Mouse (Mus musculus): ENCODE measurements around the gene Dgkb. TPM values are rescaled to one million over a fixed set of nuclear protein-coding genes. Genes with fewer than 3 reads are reported as not detected.

The Dgkb gene
- polyA plus RNA-seq, 1 experiment from 2014 or later, result 0.25 TPM

GRCm38 (mm10) chr12:38435364-38436130, 618.0 kb downstream of the Dgkb start:
- no peak overlapping the region for H3K4me3 ChIP-seq
- DNase-seq (ENCODE audit: low spot score), result no peak
- H3K36me3 ChIP-seq, result no peaks in the 10 kb centered on the region
- H3K4me1 ChIP-seq (replicated peaks), result peaks cover 5% of the 10 kb centered on the region; the same call in 1 of the 2 replicates
- no peaks in the 10 kb centered on the region for H3K9me3 ChIP-seq
- no peak overlapping the region for H3K27ac ChIP-seq
- no peaks in the 10 kb centered on the region for H3K27me3 ChIP-seq (ENCODE audit: insufficient read depth, poor library complexity, severe bottlenecking)
- WGBS, result 32% methylated on average over 10 of the region's 10 CpGs

GRCm38 (mm10) chr12:38436131-38436436, 618.6 kb downstream of the Dgkb start:
- no peaks in the 10 kb centered on the region for H3K9me3 ChIP-seq
- no peak for DNase-seq (ENCODE audit: low spot score)
- peaks cover 5% of the 10 kb centered on the region; the same call in 1 of the 2 replicates for H3K4me1 ChIP-seq (replicated peaks)
- H3K27ac ChIP-seq, result no peak overlapping the region
- H3K27me3 ChIP-seq (ENCODE audit: insufficient read depth, poor library complexity, severe bottlenecking), result no peaks in the 10 kb centered on the region
- H3K36me3 ChIP-seq, result no peaks in the 10 kb centered on the region
- 30% methylated on average over 1 of the region's 1 CpGs for WGBS
- H3K4me3 ChIP-seq, result no peak overlapping the region

- Histone ChIP-seq H3K27me3 (ENCODE audit: insufficient read depth, poor library complexity, severe bottlenecking) (no peaks in the 10 kb centered on the region), H3K36me3 (no peaks in the 10 kb centered on the region), H3K27ac (no peak overlapping the region), H3K4me1 (replicated peaks) (no peaks in the 10 kb centered on the region), H3K4me3 (no peak overlapping the region), H3K9me3 (no peaks in the 10 kb centered on the region)
- no peak for DNase-seq (ENCODE audit: low spot score)
- WGBS, result 72% methylated on average over 7 of the region's 7 CpGs
Observed at GRCm38 (mm10) chr12:38450323-38451087, 633.0 kb downstream of the Dgkb start.

GRCm38 (mm10) chr12:38451677-38452076, 634.2 kb downstream of the Dgkb start:
- Histone ChIP-seq H3K9me3 (no peaks in the 10 kb centered on the region), H3K4me1 (replicated peaks) (no peaks in the 10 kb centered on the region), H3K27ac (no peak overlapping the region), H3K36me3 (no peaks in the 10 kb centered on the region), H3K27me3 (ENCODE audit: insufficient read depth, poor library complexity, severe bottlenecking) (no peaks in the 10 kb centered on the region), H3K4me3 (no peak overlapping the region)
- 82% methylated on average over 3 of the region's 3 CpGs for WGBS
- DNase-seq (ENCODE audit: low spot score), result no peak

GRCm38 (mm10) chr12:38468191-38468590, 650.7 kb downstream of the Dgkb start:
- Histone ChIP-seq H3K4me3 (no peak overlapping the region), H3K9me3 (no peaks in the 10 kb centered on the region), H3K27me3 (ENCODE audit: insufficient read depth, poor library complexity, severe bottlenecking) (no peaks in the 10 kb centered on the region), H3K27ac (no peak overlapping the region), H3K4me1 (replicated peaks) (no peaks in the 10 kb centered on the region), H3K36me3 (no peaks in the 10 kb centered on the region)
- DNase-seq (ENCODE audit: low spot score), result no peak

- no peak overlapping the region for H3K27ac ChIP-seq
- H3K4me1 ChIP-seq (replicated peaks), result no peaks in the 10 kb centered on the region
- DNase-seq (ENCODE audit: low spot score), result no peak
- H3K4me3 ChIP-seq, result no peak overlapping the region
- H3K9me3 ChIP-seq, result no peaks in the 10 kb centered on the region
- no peaks in the 10 kb centered on the region for H3K27me3 ChIP-seq (ENCODE audit: insufficient read depth, poor library complexity, severe bottlenecking)
- H3K36me3 ChIP-seq, result no peaks in the 10 kb centered on the region
Observed at GRCm38 (mm10) chr12:38468605-38469004, 651.1 kb downstream of the Dgkb start.

- no peak for DNase-seq (ENCODE audit: low spot score)
Observed at GRCm38 (mm10) chr12:38497229-38497628, 679.7 kb downstream of the Dgkb start.

GRCm38 (mm10) chr12:38500931-38501330, 683.4 kb downstream of the Dgkb start:
- Histone ChIP-seq H3K9me3 (no peaks in the 10 kb centered on the region), H3K4me3 (no peak overlapping the region), H3K27ac (no peak overlapping the region), H3K4me1 (replicated peaks) (no peaks in the 10 kb centered on the region), H3K36me3 (no peaks in the 10 kb centered on the region), H3K27me3 (ENCODE audit: insufficient read depth, poor library complexity, severe bottlenecking) (no peaks in the 10 kb centered on the region)
- 59% methylated on average over 3 of the region's 3 CpGs for WGBS
- DNase-seq (ENCODE audit: low spot score), result no peak

More at GRCm38 (mm10) chr12:38497229-38497628, 679.7 kb downstream of the Dgkb start:
- Histone ChIP-seq H3K4me3 (no peak overlapping the region), H3K4me1 (replicated peaks) (no peaks in the 10 kb centered on the region), H3K36me3 (no peaks in the 10 kb centered on the region), H3K27me3 (ENCODE audit: insufficient read depth, poor library complexity, severe bottlenecking) (no peaks in the 10 kb centered on the region), H3K27ac (no peak overlapping the region), H3K9me3 (no peaks in the 10 kb centered on the region)
- 62% methylated on average over 2 of the region's 2 CpGs for WGBS

- no peaks in the 10 kb centered on the region for H3K27me3 ChIP-seq (ENCODE audit: insufficient read depth, poor library complexity, severe bottlenecking)
- no peaks in the 10 kb centered on the region for H3K4me1 ChIP-seq (replicated peaks)
- H3K9me3 ChIP-seq, result no peaks in the 10 kb centered on the region
- H3K27ac ChIP-seq, result no peak overlapping the region
- DNase-seq (ENCODE audit: low spot score), result no peak
- WGBS, result 50% methylated on average over 1 of the region's 1 CpGs
- no peaks in the 10 kb centered on the region for H3K36me3 ChIP-seq
- no peak overlapping the region for H3K4me3 ChIP-seq
Observed at GRCm38 (mm10) chr12:38508195-38508594, 690.7 kb downstream of the Dgkb start.

- no peak for DNase-seq (ENCODE audit: low spot score)
- Histone ChIP-seq H3K4me1 (replicated peaks) (no peaks in the 10 kb centered on the region), H3K36me3 (no peaks in the 10 kb centered on the region), H3K27me3 (ENCODE audit: insufficient read depth, poor library complexity, severe bottlenecking) (no peaks in the 10 kb centered on the region), H3K9me3 (no peaks in the 10 kb centered on the region), H3K27ac (no peak overlapping the region), H3K4me3 (no peak overlapping the region)
- 80% methylated on average over 4 of the region's 4 CpGs for WGBS
Observed at GRCm38 (mm10) chr12:38545431-38545830, 727.9 kb downstream of the Dgkb start.

- Histone ChIP-seq H3K27me3 (ENCODE audit: insufficient read depth, poor library complexity, severe bottlenecking) (no peaks in the 10 kb centered on the region), H3K27ac (no peak overlapping the region), H3K36me3 (no peaks in the 10 kb centered on the region), H3K4me3 (no peak overlapping the region), H3K9me3 (no peaks in the 10 kb centered on the region), H3K4me1 (replicated peaks) (no peaks in the 10 kb centered on the region; the same call in 1 of the 2 replicates)
- DNase-seq (ENCODE audit: low spot score), result no peak
- WGBS, result 85% methylated on average over 6 of the region's 6 CpGs
Observed at GRCm38 (mm10) chr12:38577141-38577540, 759.6 kb downstream of the Dgkb start.

GRCm38 (mm10) chr12:38579191-38579817, 761.8 kb downstream of the Dgkb start:
- no peaks in the 10 kb centered on the region for H3K27me3 ChIP-seq (ENCODE audit: insufficient read depth, poor library complexity, severe bottlenecking)
- no peaks in the 10 kb centered on the region for H3K9me3 ChIP-seq
- H3K4me1 ChIP-seq (replicated peaks), result no peaks in the 10 kb centered on the region; the same call in 1 of the 2 replicates
- no peak for DNase-seq (ENCODE audit: low spot score)
- H3K4me3 ChIP-seq, result no peak overlapping the region
- H3K27ac ChIP-seq, result no peak overlapping the region
- no peaks in the 10 kb centered on the region for H3K36me3 ChIP-seq
- 50% methylated on average over 5 of the region's 5 CpGs for WGBS

- DNase-seq (ENCODE audit: low spot score), result no peak
- WGBS, result 82% methylated on average over 4 of the region's 4 CpGs
- Histone ChIP-seq H3K9me3 (no peaks in the 10 kb centered on the region), H3K4me3 (no peak overlapping the region), H3K27ac (no peak overlapping the region), H3K36me3 (no peaks in the 10 kb centered on the region), H3K4me1 (replicated peaks) (no peaks in the 10 kb centered on the region), H3K27me3 (ENCODE audit: insufficient read depth, poor library complexity, severe bottlenecking) (no peaks in the 10 kb centered on the region)
Observed at GRCm38 (mm10) chr12:38586368-38586865, 768.9 kb downstream of the Dgkb start.
